Mouse (Mus musculus) gastrocnemius, postnatal 14 days (tissue): ENCODE measurements around the gene Gm36079. TPM values are rescaled to one million over a fixed set of nuclear protein-coding genes. Genes with fewer than 3 reads are reported as not detected.
"Not testable (repeated sequence)": the region's sequence is repeated elsewhere in the genome, so short reads cannot be mapped to it uniquely, and the experiment has no call there.

Experiments used
- DNase-seq: peaks from one replicate; pipeline ENCODE4 v3.0.0; 2021; ENCODE audit warnings: mixed read lengths
- intact Hi-C: fragments of 180-260 bp; cut with DNase I; formaldehyde crosslinking; loops from one replicate; pipeline ENCODE4 v1.15.1; 2025; ENCODE audit warnings: low total_unique reads
- total RNA-seq, 2 experiments: library from RNA; stranded (reverse); gene quantifications; 2 replicates each; pipeline ENCODE4 v1.2.3; 2021

The Gm36079 gene
- total RNA-seq, 2 experiments from 2014 or later: not detected

GRCm38 (mm10) chr13:120025004-120025403 lies 1.8 kb downstream of the Gm36079 start:
- intact Hi-C loops, DNase-seq: not testable (repeated sequence)

- intact Hi-C loops: not testable (repeated sequence)
Measured at GRCm38 (mm10) chr13:120024581-120024980, 2.2 kb downstream of the Gm36079 start.

DNA sequence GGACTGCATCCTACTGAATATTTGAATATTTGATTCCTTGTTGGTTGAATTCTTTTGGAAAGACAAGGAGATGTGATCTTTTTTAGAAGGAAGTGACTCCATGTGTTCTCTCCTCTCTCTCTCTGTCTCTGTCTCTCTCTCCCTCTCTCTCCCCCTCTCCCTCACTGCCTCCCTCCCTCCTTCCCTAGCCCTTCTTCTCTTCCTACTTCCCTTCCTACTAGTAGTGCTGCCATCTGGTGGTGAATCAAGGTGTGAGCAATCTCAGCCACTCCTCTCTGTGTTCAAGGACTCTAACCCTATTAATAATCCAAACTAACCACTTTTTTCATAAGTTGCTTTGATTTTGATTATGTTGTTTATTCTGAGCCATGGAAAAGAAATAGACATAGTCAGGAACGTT lies 5.3 kb downstream of the Gm36079 start:
- DNase-seq, intact Hi-C loops: not testable (repeated sequence)

More at GRCm38 (mm10) chr13:120024581-120024980, 2.2 kb downstream of the Gm36079 start:
- DNase-seq: not testable (repeated sequence)

- DNase-seq, intact Hi-C loops: not testable (repeated sequence)
Measured at GRCm38 (mm10) chr13:120015348-120016007, 11.3 kb downstream of the Gm36079 start.

GRCm38 (mm10) chr13:120013962-120014361 lies 12.8 kb downstream of the Gm36079 start:
- intact Hi-C loops, DNase-seq: not testable (repeated sequence)

- DNase-seq, intact Hi-C loops: not testable (repeated sequence)
Measured at GRCm38 (mm10) chr13:120013544-120013943, 13.3 kb downstream of the Gm36079 start.

DNA sequence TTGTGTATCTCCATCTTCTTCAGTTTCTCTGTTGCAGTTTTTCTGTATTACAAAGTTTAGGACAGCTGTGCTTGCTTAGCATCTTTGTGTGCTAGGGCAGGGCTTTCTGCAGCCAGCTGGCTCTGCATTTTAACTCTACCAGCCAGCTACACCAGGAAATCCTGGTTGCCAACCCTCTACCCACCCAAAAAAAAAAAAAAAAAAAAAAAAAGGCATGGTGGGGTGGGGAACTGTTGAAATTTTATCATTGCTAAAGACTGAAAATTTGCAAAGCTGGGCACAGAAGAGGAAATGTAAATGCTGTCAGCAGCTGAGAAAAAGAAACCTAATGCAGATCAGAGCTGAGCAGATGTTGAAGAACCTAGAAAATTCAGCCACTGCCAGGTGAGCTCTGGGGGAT lies 16.7 kb downstream of the Gm36079 start:
- intact Hi-C loops, DNase-seq: not testable (repeated sequence)

DNA sequence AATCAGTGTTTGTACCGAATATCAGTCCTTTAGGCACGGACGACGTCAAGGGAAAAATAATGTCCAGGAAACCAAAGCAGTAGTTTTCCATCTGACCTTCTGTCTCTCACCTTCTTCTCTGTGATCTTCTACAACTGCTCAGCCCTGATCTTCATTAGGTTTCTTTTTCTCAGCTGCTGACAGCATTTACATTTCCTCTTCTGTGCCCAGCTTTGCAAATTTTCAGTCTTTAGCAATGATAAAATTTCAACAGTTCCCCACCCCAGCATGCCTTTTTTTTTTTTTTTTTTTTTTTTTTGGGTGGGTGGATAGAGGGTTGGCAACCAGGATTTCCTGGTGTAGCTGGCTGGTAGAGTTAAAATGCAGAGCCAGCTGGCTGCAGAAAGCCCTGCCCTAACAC lies 27.6 kb downstream of the Gm36079 start:
- intact Hi-C loops, DNase-seq: not testable (repeated sequence)

DNA sequence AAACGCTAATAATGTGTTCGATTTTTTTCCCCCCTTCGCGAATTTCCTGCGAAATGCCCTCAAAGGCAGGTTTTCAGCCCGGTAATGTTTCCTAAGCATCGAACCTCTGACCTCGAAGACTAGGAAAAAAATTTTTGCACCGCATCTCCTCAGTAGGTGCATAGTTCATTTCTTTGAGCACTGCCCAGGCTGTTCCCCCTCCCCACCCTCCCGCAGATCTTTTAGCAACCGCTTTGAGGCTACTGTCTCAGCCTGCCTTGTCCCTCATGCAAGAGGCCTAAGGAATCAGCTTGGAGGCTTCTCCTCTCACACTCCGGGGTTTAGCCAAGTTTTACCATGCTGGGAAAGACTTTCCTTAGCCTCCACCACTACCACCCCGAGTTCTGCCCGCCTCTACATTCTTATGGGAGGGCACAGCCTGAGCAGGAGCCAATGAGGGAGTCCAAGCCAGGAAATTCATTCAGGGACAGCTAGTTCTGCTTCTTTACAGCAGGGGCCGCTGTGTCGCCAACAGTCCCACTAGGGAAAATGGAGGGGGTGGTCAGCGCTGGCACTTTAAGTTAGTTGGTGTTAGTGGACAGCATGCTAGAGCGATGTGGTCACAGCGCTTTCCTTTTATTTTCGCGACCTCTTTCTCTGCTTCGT lies 28.2 kb downstream of the Gm36079 start:
- intact Hi-C loops, DNase-seq: not testable (repeated sequence)

DNA sequence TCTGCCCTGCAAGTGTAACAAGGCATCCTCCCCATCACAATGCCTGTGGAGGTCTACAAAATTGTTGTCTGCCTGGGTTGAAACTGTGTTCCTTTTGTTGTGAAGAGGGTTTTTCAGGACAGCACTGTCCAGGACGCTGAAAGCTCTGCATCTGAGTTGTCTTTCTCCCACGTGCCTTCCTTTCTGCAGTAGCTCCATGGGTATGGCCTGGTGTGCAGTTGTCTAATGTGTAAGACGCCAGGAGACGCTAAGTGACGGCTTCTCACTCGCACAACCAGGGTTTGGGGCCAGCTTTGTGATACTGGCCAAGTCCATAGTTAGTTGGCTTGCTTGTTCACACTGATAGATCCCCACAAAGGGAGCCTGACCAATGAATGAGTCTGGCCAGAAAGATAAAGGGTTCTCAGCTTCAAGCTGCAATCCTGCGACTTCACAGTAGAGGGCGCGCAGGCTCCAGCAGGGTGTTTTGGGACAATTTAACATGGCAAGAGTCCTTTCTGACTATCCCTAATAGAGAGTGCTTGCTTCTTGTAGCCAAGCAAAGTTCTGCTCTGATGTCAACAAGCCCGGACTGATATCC lies 34.8 kb downstream of the Gm36079 start:
- intact Hi-C loops, DNase-seq: not testable (repeated sequence)

- intact Hi-C loops, DNase-seq: not testable (repeated sequence)
Measured at GRCm38 (mm10) chr13:119991264-119991663, 35.5 kb downstream of the Gm36079 start.

Other genes with a start within 250 kb of the Gm36079 start
- gene Zfp131, start 236.1 kb downstream of the Gm36079 start, total RNA-seq: 10 to 100 TPM; 13.7 to 15.6 TPM
- not detected for gene AF067063, start 196.8 kb downstream of the Gm36079 start, total RNA-seq
- not detected for gene D13Ertd608e, start 191.0 kb downstream of the Gm36079 start, total RNA-seq
- gene Tcstv1, start 132.2 kb downstream of the Gm36079 start, total RNA-seq: not detected
- gene Gm21761, start 97.7 kb downstream of the Gm36079 start, total RNA-seq: not detected
- not detected for gene B020031M17Rik, start 76.2 kb downstream of the Gm36079 start, total RNA-seq
- gene Gm21188, start 25.2 kb upstream of the Gm36079 start, total RNA-seq: under 1 TPM; 0.12 to 0.24 TPM
- not detected for gene Gm20767, start 113.2 kb upstream of the Gm36079 start, total RNA-seq
- not detected for gene Gm21818, start 145.4 kb upstream of the Gm36079 start, total RNA-seq
- not detected for gene Gm21762, start 188.9 kb upstream of the Gm36079 start, total RNA-seq
- not detected for gene Gm21731, start 212.1 kb upstream of the Gm36079 start, total RNA-seq
- gene AF067061, start 236.1 kb upstream of the Gm36079 start, total RNA-seq: not detected